Mouse (Mus musculus): ENCODE measurements at regions not wholly inside any gene's neighbourhood (a gene's known extent, or its start where the extent isn't known, plus 50 kb on each side); places are given as distances from the start of the nearest gene placed in this dataset.

- no peak for ATAC-seq (replicated peaks; ENCODE audit: low FRiP score, poor library complexity, severe bottlenecking)
These were observed 143.8 kb upstream of the Noct start for GRCm38 (mm10) chr3:51080415-51080814.

GRCm38 (mm10) chr3:51080855-51081254 lies 143.4 kb upstream of the Noct start:
- ATAC-seq (replicated peaks; ENCODE audit: low FRiP score, poor library complexity, severe bottlenecking), result no peak

DNA sequence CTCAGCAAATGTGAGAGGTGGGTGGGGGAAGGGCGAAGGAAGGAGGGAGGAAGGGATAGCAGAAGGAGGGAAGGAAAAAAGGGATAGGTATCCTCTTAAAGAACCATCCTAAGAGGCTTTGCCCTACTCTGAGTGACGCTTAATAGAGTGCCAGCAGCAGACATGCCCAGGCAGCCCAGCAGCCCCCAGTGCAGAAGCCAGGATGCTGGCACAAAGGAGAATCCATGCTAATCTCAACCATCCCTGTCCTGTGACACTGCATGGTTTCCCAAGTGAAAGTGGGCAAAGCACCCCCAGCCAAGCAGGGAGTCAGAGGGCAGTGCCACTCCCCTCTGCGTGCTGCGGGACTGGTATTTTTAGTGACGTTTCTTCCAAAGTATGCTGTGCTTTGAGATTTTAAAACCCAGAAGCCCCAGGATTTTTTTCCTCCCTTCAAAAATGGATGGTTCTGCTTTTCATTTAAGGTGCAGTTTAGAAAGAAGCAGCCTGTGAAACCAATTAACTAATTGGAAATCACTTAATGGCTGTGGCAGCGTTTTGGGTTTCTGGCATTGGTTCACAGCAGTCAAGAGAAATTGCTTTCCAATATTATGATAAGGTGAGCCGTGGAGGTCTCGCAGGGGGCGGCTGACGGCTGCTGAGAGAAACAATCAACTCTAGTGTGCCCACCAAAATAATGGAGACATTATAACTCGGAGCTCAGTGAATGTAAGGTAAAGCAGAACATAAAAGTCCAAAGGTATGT lies 141.2 kb upstream of the Noct start:
- no peak for ATAC-seq (replicated peaks; ENCODE audit: low FRiP score, poor library complexity, severe bottlenecking)

GRCm38 (mm10) chr3:51083583-51083982 lies 140.7 kb upstream of the Noct start:
- ATAC-seq (replicated peaks; ENCODE audit: low FRiP score, poor library complexity, severe bottlenecking), result no peak

DNA sequence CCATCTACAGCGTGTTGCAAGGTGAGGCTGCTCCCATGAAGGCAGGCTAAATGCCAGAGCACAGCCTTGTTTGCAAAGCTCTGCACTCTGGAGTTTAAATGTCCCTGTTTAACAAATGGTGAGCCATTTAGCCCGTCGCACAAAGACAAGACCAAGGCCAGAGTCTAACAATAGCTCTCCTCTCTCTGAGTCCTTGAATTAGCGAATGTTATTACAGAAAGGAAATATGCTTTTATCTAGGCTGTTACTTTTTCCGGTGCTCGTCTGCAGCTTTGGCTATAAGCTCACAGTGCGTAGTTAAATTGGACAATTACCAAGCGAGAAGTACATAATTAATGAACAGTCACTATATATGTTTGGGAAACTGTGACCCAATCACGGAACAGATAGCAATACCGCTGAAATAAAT lies 137.8 kb upstream of the Noct start:
- ATAC-seq (replicated peaks; ENCODE audit: low FRiP score, poor library complexity, severe bottlenecking), result no peak

DNA sequence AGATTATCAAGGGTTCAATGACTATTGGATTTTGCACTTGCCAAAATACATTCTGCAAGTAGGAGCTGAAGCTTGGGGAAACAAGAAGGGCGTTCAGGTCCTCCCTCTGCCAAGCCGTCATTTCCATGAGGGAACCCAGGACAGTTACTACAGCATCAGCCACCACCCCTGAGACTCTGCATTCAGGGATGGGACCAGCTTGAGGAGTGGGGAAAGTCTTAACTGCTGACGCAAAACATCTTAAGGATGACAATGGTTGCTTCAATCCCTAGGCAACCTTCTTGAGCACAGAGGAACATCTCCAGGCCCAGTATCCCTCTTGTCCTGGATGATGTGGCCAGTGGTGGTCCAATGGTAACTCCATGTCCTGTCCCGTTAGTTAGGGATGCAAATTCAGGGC lies 137.2 kb upstream of the Noct start:
- ATAC-seq (replicated peaks; ENCODE audit: low FRiP score, poor library complexity, severe bottlenecking), result no peak

DNA sequence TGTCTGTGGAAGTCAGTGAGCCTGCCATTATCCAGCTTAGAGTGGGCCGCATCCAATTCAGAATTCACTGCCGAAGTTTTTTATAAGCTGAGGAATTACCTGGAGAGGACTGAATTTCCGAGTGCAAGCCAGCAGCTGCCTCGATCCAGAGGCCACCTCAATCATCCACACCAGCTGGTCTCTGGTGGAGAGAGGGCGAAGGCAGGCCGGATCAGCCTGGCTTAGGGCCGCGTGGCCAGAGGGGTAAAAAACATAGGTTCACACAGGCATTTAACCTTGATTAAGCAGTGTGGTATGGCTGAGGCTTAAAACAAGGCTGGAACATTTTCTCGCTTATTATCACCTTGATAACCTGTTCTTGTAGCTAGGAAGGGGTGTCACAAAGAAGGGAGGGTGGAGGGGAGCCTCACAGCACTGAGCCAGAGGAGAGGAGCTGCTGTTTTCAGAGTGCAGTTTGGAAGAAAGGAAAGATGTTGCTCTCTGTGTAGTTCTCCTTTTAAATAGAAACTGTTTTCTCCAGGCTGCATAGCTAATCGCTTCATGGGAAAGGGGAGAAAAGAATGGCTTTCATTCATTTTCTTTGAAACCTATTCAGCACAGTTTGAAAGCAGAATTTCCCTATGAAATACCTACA lies 135.1 kb upstream of the Noct start:
- ATAC-seq (replicated peaks; ENCODE audit: low FRiP score, poor library complexity, severe bottlenecking), result no peak

- ATAC-seq (replicated peaks; ENCODE audit: low FRiP score, poor library complexity, severe bottlenecking), result no peak
These were observed 132.8 kb upstream of the Noct start for GRCm38 (mm10) chr3:51091478-51091877.

DNA sequence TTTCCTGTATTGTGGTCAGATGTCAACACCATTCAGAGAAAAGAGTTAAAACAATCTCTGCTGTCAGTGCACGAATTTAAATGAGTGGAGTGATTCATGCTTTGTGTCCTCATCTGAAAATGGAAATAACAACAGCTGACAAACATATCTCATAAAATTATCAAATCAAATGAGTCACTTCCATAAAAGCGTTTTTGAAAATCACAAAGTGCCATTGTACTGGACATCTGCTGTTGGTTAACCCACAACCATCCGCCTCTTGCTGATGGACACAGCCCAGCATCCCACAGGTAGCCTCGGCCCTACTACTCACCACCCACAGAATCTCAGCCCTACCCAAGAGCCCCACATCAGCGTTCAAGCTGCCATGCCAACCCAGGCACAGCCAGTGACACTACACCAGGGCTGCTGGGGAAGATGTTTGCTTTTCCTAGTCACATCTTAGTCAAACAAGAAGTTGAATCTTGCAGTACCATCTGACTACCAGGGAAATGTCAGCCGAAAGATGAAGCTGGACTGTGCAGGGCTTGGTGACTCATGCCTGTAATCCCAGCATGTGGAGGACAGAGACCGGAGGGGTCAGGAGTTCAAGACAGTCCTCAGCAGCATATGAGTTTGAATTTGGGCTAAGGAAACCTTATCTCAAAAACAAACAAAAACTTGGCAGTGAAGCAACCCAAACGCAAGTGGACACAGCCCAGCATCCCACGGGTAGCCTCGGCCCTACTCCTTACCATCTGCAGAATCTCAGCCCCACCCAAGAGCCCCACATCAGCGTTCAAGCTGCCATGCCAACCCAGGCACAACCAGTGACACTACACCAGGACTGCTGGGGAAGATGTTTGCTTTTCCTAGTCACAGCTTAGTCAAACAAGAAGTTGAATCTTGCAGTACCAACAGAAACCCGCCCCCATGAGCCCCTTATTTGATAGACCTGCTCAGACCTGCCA lies 131.9 kb upstream of the Noct start:
- ATAC-seq (replicated peaks; ENCODE audit: low FRiP score, poor library complexity, severe bottlenecking), result no peak

- ATAC-seq (replicated peaks; ENCODE audit: low FRiP score, poor library complexity, severe bottlenecking), result no peak
These were observed 128.3 kb upstream of the Noct start for GRCm38 (mm10) chr3:51095847-51096447.

DNA sequence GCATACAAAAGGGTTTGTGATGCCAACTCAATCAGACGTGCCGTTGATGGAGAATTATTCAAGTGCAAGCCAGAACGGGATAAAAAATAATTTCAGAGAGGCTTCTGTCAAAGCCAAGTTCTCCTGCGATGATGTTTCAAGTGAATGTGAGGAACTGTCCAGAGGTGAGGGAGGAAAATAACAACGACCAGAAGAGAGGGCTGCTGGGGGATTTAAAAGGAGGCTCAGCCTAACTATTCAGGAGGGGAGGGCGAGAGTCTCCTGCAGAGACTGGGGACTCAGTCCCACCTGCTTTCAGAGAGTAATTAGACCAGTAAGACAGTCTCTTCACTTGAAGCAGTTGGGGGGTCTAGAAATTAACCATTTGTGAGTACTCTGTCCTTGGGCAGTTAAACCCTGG lies 127.7 kb upstream of the Noct start:
- ATAC-seq (replicated peaks; ENCODE audit: low FRiP score, poor library complexity, severe bottlenecking), result no peak

GRCm38 (mm10) chr3:51097362-51097761 lies 126.9 kb upstream of the Noct start:
- ATAC-seq (replicated peaks; ENCODE audit: low FRiP score, poor library complexity, severe bottlenecking), result no peak

DNA sequence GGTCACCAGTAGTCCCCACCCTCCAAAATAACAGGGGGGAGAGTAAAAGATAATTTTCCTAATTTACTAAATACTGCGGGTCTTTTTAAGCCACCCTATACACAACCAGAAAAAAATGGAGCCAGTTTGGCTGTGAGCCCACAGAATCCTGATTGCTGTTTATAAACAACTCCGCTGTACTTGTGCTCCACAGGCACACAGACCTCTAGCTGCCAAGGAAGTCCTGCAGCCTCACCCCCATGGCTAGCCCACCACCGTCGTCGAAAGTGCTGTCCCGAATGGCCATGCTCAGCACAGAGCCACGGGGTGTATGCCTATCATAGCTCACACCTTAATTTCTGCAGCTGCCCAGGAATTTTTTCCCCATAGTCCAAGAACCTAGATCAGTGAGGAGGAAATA lies 124.3 kb upstream of the Noct start:
- ATAC-seq (replicated peaks; ENCODE audit: low FRiP score, poor library complexity, severe bottlenecking), result no peak

- ATAC-seq (replicated peaks; ENCODE audit: low FRiP score, poor library complexity, severe bottlenecking), result no peak
These were observed 115.5 kb upstream of the Noct start for GRCm38 (mm10) chr3:51108639-51109202.

GRCm38 (mm10) chr3:51111241-51111640 lies 113.0 kb upstream of the Noct start:
- ATAC-seq (replicated peaks; ENCODE audit: low FRiP score, poor library complexity, severe bottlenecking), result no peak

- no peak for ATAC-seq (replicated peaks; ENCODE audit: low FRiP score, poor library complexity, severe bottlenecking)
These were observed 111.9 kb upstream of the Noct start for GRCm38 (mm10) chr3:51112351-51112750.

DNA sequence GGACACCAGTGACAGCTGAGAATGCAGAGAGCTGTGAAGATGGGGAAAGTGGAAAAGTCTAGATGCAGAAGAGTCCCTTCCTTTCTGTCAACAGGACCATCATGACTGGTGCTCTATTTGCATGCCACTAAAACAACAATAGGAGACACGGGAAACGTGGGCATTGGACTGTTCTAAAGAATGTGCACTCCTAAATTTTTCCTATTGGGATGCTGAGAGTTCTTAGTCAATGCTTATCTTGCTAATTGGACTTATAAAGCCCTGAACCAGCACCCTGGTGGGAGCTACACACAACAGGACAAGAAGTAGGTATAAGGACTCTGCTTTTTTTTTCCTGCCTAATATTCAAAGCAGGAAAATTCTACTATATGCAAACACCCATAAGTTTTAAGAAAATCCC lies 108.3 kb upstream of the Noct start:
- no peak for ATAC-seq (replicated peaks; ENCODE audit: low FRiP score, poor library complexity, severe bottlenecking)

GRCm38 (mm10) chr3:51118706-51119105 lies 105.5 kb upstream of the Noct start:
- no peak for ATAC-seq (replicated peaks; ENCODE audit: low FRiP score, poor library complexity, severe bottlenecking)

DNA sequence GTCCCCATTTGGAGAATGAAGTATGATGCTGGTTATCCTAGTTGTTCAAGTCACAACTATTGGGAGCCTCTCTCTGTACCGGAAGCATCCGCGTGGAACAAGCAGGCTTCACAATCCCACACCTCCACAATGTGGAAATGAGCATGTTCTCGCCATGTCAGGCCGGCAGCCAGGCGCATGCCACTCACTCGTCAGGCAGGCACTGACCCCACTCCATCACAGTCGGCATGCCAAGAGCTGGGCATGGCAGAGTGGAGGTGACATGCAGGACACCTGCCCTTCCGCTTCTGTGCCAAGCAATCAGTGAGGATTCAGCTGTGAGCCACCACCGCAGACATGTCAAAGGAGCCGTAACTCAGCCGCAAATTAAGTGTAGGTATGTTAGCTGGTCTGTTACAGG lies 103.7 kb upstream of the Noct start:
- no peak for ATAC-seq (replicated peaks; ENCODE audit: low FRiP score, poor library complexity, severe bottlenecking)
